Mouse (Mus musculus): Measurements from ENCODE around the gene Creb3l1. TPM values are rescaled to one million over a fixed set of nuclear protein-coding genes. Genes with fewer than 3 reads are reported as not detected.

Creb3l1 gene
- polyA plus RNA-seq, 1 experiment from 2014 or later = 3.6 TPM

DNA sequence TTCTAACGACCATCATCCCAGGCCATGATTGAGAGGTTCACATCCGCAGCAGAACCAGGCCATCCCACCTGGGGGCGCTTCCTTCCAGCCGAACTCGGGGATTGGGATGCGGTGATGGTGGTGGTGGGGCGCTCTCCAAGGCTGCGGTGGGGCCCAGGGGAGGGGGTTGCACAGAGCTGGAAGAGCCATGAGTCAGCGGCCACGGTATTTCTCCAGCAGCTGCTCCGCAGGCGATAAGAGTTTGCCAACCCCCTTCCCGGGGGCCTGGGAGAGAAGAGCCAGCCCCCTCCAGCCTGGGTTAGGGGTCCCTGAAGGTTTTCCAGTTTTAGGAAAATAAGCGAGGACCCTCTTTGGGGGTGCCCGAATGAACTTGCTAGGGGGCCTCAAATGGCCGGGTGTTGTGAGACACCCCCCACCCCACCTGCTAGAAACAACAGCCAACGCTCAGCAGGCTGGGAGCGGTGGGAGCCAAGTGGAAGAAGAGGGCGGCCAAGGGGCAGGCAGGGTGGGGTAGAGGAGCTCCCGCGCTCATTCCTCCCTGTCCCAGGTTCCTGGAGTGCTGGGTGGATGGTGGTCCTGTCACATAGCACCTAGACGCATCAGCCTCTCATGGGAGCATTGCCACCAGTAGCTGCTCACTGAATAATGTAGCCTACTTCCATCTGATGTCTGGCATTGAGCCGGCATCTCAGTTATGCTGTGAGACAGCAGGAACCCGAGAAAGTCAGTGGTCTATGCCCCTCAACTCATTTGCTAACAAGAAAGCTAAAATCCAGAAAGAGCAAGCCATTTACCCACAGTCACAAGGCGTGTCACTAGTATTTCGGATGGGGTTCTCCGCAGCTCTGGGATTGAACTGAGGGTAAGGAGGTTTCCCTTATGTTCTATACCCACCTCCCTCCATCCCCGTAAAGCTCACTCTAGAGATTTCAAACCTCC, 17.1 kb downstream of the Creb3l1 start:
- TF ChIP-seq CTCF (IDR thresholded peaks at IDR 0.05) = no peak
- no peaks in the 10 kb centered on the region for H3K27me3 ChIP-seq
- in situ Hi-C loops (cut with MboI; ENCODE audit: low pct_unique_long_range_greater_than_20kb) = loop anchor here (5.0 kb wide), 1 partner anchor 50 kb away; no protein-coding TSS in a partner anchor
- POLR2A ChIA-PET = interaction anchor here (0.9 to 2.0 kb wide), 3 partner anchors 16 to 175 kb away, joined by 3 to 6 read pairs (median 6); no protein-coding TSS in a partner anchor
- ATAC-seq (no peak), DNase-seq (ENCODE audit: low read depth, low spot score) (no peak)
- CTCF ChIA-PET = interaction anchor here (0.9 to 7.5 kb wide), 5 partner anchors 12 to 369 kb away, joined by 3 to 41 read pairs (median 5); no protein-coding TSS in a partner anchor

DNA sequence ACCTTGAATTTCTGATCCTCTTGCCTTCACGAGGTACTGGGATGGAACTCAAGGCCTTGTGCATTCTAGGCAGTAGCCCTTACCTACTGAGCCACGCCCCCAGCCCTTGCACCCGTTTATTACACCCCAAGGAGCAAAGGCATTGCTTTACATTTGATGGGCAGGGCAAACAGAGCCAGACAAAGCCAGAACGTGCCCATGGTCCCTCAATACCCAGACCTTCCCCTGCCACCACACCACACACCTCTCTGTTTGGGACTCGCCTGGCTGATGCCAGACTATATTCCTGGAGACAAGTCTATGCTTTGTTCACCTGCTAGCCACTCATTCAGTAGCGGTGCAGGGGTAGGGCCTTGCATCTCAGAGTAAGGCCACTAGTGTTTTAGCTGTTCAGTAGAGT, 17.8 kb downstream of the Creb3l1 start:
- no peak for ATAC-seq
- in situ Hi-C loops (cut with MboI; ENCODE audit: low pct_unique_long_range_greater_than_20kb) = loop anchor here (5.0 kb wide), 1 partner anchor 51 kb away; no protein-coding TSS in a partner anchor
- POLR2A ChIA-PET = no interaction called here

DNA sequence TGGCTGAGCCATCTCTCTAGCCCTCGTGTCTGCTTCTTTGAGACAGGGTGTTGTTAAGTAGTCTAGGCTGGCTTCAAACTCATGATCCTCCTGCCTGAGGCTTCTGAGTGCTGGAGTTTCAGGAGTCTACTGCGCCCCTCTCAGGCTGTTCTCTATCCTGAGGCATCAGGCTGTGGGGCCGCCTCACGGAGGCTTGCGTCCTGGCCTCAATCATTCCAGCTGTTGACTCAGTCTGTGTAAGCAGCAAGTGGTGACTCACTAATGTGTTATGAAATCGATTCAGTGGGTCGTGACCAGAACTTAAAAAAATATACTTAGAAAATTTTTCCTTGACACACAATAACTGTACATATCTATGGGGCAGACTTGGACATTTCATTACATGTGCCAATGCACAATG, 19.7 kb downstream of the Creb3l1 start:
- ATAC-seq = no peak
- no peak for TF ChIP-seq CTCF (IDR thresholded peaks at IDR 0.05)

More for the DNA sequence above, 17.8 kb downstream of the Creb3l1 start:
- CTCF ChIA-PET = interaction anchor here (0.9 to 7.5 kb wide), 4 partner anchors 9 to 370 kb away, joined by 3 to 41 read pairs (median 4); no protein-coding TSS in a partner anchor
- DNase-seq (ENCODE audit: low read depth, low spot score) = no peak
- no peak for TF ChIP-seq CTCF (IDR thresholded peaks at IDR 0.05)
- no peaks in the 10 kb centered on the region for H3K27me3 ChIP-seq

DNA sequence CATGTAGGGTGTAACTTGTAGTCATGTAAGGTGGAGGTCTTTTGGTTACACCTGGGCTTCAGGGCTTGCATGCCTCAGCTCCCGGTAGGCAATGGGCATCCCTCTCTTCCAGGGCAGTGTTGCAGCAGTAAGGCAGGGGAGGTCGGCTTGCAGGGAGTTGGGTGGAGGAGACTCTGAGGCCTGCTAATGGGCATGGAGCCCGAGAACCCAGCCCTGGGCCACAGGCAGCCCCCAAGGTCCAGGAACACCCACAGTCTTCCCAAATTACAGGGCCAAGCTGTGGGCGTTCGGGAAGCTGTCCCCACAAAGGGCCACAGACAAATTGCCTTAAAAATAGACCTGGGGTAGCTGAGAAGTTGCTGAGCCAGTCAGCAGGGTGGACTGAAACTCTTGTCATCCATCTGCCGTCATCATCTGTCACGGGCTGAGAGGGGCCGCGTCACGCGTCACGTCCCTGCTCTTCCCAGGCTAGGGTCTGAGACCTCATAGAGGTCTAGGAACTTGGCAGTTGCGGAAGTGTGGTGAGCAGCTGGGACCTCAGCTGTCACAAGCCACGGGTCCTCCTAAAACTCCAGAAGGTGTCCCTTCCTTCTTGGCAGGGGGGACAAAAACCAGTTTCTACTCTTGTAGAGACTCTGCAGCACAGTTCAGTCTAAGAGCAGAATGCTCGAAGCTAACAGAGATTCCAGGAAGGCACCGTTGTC, 26.2 kb downstream of the Creb3l1 start:
- in situ Hi-C loops (cut with MboI; ENCODE audit: low pct_unique_long_range_greater_than_20kb) = loop anchor here (10.0 to 25.0 kb wide), 2 partner anchors 327 to 439 kb away; partner anchors contain the start of gene Cry2
- no peak for TF ChIP-seq CTCF (IDR thresholded peaks at IDR 0.05)
- no peaks in the 10 kb centered on the region for H3K27me3 ChIP-seq
- DNase-seq (ENCODE audit: low read depth, low spot score) (no peak), ATAC-seq (no peak)
- CTCF ChIA-PET = no interaction called here
- POLR2A ChIA-PET = no interaction called here

More for the DNA sequence above, 19.7 kb downstream of the Creb3l1 start:
- ChIA-PET CTCF (interaction anchor here (1.8 to 7.5 kb wide), 3 partner anchors 11 to 52 kb away, joined by 4 to 41 read pairs (median 8); no protein-coding TSS in a partner anchor), POLR2A (no interaction called here)
- DNase-seq (ENCODE audit: low read depth, low spot score) = no peak
- no peaks in the 10 kb centered on the region for H3K27me3 ChIP-seq
- in situ Hi-C loops (cut with MboI; ENCODE audit: low pct_unique_long_range_greater_than_20kb) = loop anchor here (5.0 kb wide), 1 partner anchor 53 kb away; no protein-coding TSS in a partner anchor

DNA sequence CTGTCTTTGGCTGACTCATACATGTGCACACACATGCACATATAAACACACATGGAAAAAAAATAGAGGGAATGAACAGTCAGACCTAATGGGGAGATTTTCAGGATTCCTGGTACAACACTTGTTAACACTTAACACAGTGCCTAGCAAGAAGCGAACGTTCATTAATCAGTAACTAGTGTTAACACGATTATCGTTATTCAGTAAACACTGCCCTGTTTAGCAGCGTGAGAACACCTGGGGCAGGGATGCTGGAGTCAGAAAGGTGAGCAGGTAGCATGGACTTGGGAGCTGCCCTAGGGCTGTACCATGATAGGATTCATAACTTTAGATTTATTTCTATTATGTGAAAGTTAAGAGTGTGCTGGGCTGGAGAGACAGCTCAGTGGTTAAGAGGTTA, 28.3 kb downstream of the Creb3l1 start:
- ATAC-seq (no peak), DNase-seq (ENCODE audit: low read depth, low spot score) (no peak)
- POLR2A ChIA-PET = no interaction called here
- no peak for TF ChIP-seq CTCF (IDR thresholded peaks at IDR 0.05)
- CTCF ChIA-PET = interaction anchor here (1.0 to 1.6 kb wide), 2 partner anchors 8 to 9 kb away, joined by 4 to 6 read pairs; no protein-coding TSS in a partner anchor
- in situ Hi-C loops (cut with MboI; ENCODE audit: low pct_unique_long_range_greater_than_20kb) = loop anchor here (10.0 to 25.0 kb wide), 2 partner anchors 329 to 441 kb away; partner anchors contain the start of gene Cry2
- no peaks in the 10 kb centered on the region for H3K27me3 ChIP-seq

DNA sequence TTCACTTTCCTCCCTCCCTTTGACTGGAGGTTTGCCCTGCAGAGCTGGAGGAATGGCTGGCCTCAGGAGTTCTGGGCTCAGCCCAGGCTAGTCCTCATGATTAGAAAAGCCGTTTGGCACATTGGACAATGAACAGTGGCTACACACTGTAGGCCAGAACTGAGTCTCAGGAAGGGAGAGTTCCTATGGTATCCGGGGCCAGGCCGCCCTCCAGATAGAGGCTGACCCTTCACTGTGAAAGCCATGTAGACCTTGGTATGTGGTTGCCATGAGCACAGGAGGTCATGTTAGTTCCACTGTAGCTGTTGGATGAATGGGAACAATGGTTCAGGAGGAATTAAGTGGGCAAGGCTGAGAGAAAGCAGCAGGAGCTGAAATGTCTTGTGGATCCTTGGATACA, 30.9 kb downstream of the Creb3l1 start:
- TF ChIP-seq CTCF (IDR thresholded peaks at IDR 0.05) = no peak
- ATAC-seq = no peak
- DNase-seq (ENCODE audit: low read depth, low spot score) = no peak

DNA sequence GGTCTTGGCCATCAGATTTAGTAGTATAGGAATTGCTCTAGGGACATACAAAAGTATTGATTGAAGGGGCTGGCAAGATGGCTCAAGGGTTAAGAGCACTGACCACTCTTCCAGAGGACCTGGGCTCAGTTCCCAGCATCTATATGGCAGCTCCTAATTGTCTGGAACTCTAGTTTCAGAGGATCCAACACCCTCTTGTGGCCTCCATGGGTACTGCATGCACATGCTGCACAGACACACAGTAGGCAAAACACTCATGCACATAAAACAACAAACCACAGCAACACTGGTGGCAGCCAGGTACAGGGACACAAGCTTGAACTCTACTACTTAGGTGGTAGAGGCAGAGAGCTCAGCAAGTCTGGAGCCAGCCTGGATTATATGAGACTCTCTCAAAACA, 34.6 kb downstream of the Creb3l1 start:
- no peaks in the 10 kb centered on the region for H3K27me3 ChIP-seq
- TF ChIP-seq CTCF (IDR thresholded peaks at IDR 0.05) = no peak
- no peak for DNase-seq (ENCODE audit: low read depth, low spot score)
- POLR2A ChIA-PET = no interaction called here
- ATAC-seq = no peak
- in situ Hi-C loops (cut with MboI; ENCODE audit: low pct_unique_long_range_greater_than_20kb) = loop anchor here (10.0 to 25.0 kb wide), 3 partner anchors 185 to 448 kb away; partner anchors contain the start of gene Cry2
- CTCF ChIA-PET = interaction anchor here (1.1 to 2.1 kb wide), 3 partner anchors 10 to 31 kb away, joined by 3 to 7 read pairs (median 3); no protein-coding TSS in a partner anchor

More for the DNA sequence above, 30.9 kb downstream of the Creb3l1 start:
- ChIA-PET POLR2A (no interaction called here), CTCF (no interaction called here)
- in situ Hi-C loops (cut with MboI; ENCODE audit: low pct_unique_long_range_greater_than_20kb) = loop anchor here (10.0 to 25.0 kb wide), 2 partner anchors 331 to 444 kb away; partner anchors contain the start of gene Cry2
- H3K27me3 ChIP-seq = no peaks in the 10 kb centered on the region

DNA sequence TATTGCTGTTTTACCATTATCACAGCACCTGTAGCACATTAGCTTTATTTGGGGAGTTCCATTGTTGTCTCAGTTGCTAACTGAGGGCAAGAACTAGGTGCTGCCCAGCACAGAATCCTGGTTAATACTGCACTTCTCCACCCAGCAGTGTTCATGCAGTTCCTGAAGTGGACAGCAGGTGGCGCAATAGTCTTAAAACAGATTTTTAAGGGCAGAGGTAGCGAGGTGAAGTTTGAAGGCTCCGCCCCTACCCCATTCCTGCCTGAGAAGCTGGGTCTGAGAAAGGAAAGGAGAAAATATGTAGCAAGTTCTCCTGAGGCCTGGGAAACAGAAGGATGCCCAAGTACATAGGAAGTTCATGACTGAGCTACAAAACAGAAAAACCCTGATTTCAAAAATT, 36.8 kb downstream of the Creb3l1 start:
- POLR2A ChIA-PET = interaction anchor here (1.1 kb wide), 1 partner anchor 54 kb away, joined by 3 read pairs; no protein-coding TSS in a partner anchor
- peak; percentile 90 for TF ChIP-seq CTCF (IDR thresholded peaks at IDR 0.05)
- CTCF ChIA-PET = interaction anchor here (0.8 to 2.4 kb wide), 17 partner anchors 8 to 504 kb away, joined by 3 to 17 read pairs (median 5); no protein-coding TSS in a partner anchor
- no peaks in the 10 kb centered on the region for H3K27me3 ChIP-seq
- DNase-seq (ENCODE audit: low read depth, low spot score) (no peak), ATAC-seq (no peak)
- in situ Hi-C loops (cut with MboI; ENCODE audit: low pct_unique_long_range_greater_than_20kb) = loop anchor here (10.0 to 25.0 kb wide), 2 partner anchors 187 to 450 kb away; partner anchors contain the start of gene Cry2

DNA sequence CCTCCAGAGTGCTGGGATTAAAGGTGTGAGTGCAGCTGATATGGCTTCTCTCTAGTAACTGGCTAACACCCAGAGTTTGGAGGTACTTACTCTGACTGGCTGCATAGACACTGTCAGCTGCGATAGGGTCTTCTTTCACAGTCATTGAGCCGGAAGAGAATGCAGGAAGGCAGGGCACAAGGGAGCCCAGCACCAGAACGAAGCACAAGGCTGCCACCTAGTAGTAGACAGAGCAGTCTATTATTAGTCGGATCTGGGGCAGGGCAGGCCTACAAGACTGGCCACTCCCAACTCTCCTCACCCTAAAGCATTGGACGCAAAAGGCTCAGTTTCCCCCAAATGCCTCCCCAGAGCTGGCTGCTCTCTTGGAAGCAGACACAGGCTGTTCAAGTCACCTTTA, 38.2 kb downstream of the Creb3l1 start:
- ChIA-PET POLR2A (no interaction called here), CTCF (interaction anchor here (1.3 to 2.4 kb wide), 2 partner anchors 10 to 13 kb away, joined by 4 to 16 read pairs; no protein-coding TSS in a partner anchor)
- TF ChIP-seq CTCF (IDR thresholded peaks at IDR 0.05) = no peak
- no peaks in the 10 kb centered on the region for H3K27me3 ChIP-seq
- in situ Hi-C loops (cut with MboI; ENCODE audit: low pct_unique_long_range_greater_than_20kb) = loop anchor here (10.0 to 25.0 kb wide), 2 partner anchors 189 to 451 kb away; partner anchors contain the start of gene Cry2
- DNase-seq (ENCODE audit: low read depth, low spot score) (no peak), ATAC-seq (no peak)
